Mouse (Mus musculus): Measurements from ENCODE around the gene Rnf141. TPM values are rescaled to one million over a fixed set of nuclear protein-coding genes. Genes with fewer than 3 reads are reported as not detected.

Rnf141 gene
- polyA plus RNA-seq, 1 experiment from 2014 or later, result 18.5 TPM

- Histone ChIP-seq H3K36me3 (no peaks in the 10 kb centered on the region), H3K4me3 (no peak overlapping the region), H3K4me2 (replicated peaks) (no peak overlapping the region), H3K4me1 (peaks cover 7% of the 10 kb centered on the region; the same call in 1 of the 2 replicates), H3K9me3 (no peaks in the 10 kb centered on the region), H3K27me3 (no peaks in the 10 kb centered on the region), H3K27ac (no peak overlapping the region), H3K9ac (no peak overlapping the region)
- 65% methylated on average over 1 of the region's 1 CpGs for WGBS
- ATAC-seq (ENCODE audit: low FRiP score, low read depth), result no peak
Observed at GRCm38 (mm10) chr7:110855604-110856003, 11.3 kb upstream of the Rnf141 start.

DNA sequence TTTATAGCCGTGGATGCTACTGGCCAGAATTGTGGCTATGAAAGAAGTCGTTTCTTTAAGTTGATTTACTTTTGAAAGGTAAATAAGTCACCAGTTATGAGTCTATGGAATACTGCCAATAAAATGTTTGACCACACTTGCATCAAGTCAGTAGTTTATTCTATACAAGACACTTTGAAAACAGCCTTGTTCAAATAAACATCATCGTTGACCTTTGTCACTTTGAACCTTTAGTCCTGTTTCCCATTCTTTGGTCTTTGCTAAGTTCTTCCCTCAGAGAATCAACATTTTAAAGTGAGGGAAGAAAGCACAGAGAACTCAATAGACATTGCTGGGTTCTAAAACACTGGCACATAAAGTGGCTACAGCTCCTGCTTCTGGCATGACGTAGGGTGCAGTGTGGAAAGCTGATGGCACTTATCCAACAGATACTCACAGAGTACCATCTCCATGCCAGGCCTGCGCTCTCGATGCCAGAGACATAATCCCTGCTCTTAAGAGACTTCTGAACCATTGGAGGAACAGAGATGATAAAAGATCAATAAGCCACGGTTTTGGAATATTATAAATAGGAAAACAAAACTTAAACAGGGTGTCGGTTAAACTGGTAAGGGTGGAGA, 10.8 kb upstream of the Rnf141 start:
- no peak for ATAC-seq (ENCODE audit: low FRiP score, low read depth)
- Histone ChIP-seq H3K27me3 (no peaks in the 10 kb centered on the region), H3K9me3 (no peaks in the 10 kb centered on the region), H3K9ac (no peak overlapping the region), H3K4me2 (replicated peaks) (no peak overlapping the region), H3K4me1 (peaks cover 7% of the 10 kb centered on the region; the same call in 1 of the 2 replicates), H3K36me3 (no peaks in the 10 kb centered on the region), H3K27ac (no peak overlapping the region), H3K4me3 (no peak overlapping the region)
- WGBS, result 79% methylated on average over 8 of the region's 8 CpGs

- H3K9me3 ChIP-seq, result no peaks in the 10 kb centered on the region
- no peak overlapping the region for H3K9ac ChIP-seq
- no peak overlapping the region for H3K4me3 ChIP-seq
- WGBS, result 56% methylated on average over 3 of the region's 3 CpGs
- no peak overlapping the region for H3K27ac ChIP-seq
- H3K4me1 ChIP-seq, result peaks cover 7% of the 10 kb centered on the region; the same call in 1 of the 2 replicates
- no peaks in the 10 kb centered on the region for H3K36me3 ChIP-seq
- H3K4me2 ChIP-seq (replicated peaks), result no peak overlapping the region
- no peak for ATAC-seq (ENCODE audit: low FRiP score, low read depth)
- H3K27me3 ChIP-seq, result no peaks in the 10 kb centered on the region
Observed at GRCm38 (mm10) chr7:110854519-110854918, 10.3 kb upstream of the Rnf141 start.

DNA sequence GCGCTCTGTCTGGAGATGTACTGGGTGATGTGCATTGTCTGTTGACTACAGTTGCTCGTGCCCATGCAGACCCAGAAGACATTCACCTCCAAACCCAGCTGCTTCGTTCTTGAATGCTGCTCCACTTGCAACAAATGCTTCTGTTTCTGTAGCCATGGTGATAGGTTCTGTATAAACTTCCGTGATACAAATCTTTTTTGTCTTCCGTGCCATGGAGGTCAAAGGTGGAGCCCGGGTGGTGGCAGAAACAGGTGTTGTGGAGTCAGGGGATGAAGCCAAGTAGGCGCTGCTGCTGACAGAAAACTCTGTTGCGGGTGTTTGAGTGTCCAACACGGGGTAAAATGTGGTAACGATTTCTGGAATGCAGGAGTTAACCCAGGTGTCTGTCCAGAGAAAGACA, 9.4 kb upstream of the Rnf141 start:
- no peaks in the 10 kb centered on the region for H3K36me3 ChIP-seq
- ATAC-seq (ENCODE audit: low FRiP score, low read depth), result no peak
- no peak overlapping the region for H3K4me3 ChIP-seq
- no peak overlapping the region for H3K4me2 ChIP-seq (replicated peaks)
- H3K9me3 ChIP-seq, result no peaks in the 10 kb centered on the region
- no peak overlapping the region for H3K9ac ChIP-seq
- WGBS, result 67% methylated on average over 10 of the region's 10 CpGs
- H3K27ac ChIP-seq, result no peak overlapping the region
- H3K27me3 ChIP-seq, result no peaks in the 10 kb centered on the region
- peaks cover 7% of the 10 kb centered on the region; the same call in 1 of the 2 replicates for H3K4me1 ChIP-seq

DNA sequence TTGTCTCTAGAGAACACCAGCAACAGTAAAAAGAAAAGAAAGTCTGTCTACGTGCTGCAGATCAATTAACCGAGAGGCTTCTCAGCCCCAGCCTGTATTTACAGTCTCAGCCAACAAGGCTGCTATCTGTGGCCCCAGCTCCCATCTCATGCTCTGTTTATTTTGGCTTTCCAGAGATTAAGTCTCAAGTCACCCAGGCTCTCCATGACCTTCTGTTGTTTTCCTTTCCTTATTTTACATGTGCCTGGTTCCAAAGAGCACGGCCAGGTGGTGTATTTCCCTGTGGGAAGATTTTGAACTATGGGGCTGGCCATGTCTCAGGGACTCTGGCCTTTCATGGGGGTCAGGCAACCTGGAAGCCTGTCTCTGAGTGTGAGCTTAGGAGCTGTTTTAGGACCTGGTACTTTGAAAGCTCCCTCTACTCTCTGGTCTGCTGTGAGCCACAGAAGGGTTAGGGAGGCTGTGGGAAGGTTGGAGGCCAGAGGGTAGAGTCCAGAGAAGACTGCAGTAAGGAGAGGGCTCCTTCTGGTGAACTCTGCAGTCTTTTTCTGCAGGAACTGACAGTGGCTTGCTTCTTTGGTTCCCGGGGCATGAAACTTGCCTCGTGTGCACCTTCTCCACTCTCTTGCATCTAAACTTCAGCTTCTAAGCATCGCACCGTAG, 7.4 kb upstream of the Rnf141 start:
- H3K4me3 ChIP-seq, result no peak overlapping the region
- no peaks in the 10 kb centered on the region for H3K27me3 ChIP-seq
- H3K4me2 ChIP-seq (replicated peaks), result no peak overlapping the region
- H3K27ac ChIP-seq, result no peak overlapping the region
- H3K4me1 ChIP-seq, result peaks cover 7% of the 10 kb centered on the region; the same call in 1 of the 2 replicates
- no peak overlapping the region for H3K9ac ChIP-seq
- 61% methylated on average over 7 of the region's 7 CpGs for WGBS
- no peaks in the 10 kb centered on the region for H3K36me3 ChIP-seq
- H3K9me3 ChIP-seq, result no peaks in the 10 kb centered on the region
- no peak for ATAC-seq (ENCODE audit: low FRiP score, low read depth)

DNA sequence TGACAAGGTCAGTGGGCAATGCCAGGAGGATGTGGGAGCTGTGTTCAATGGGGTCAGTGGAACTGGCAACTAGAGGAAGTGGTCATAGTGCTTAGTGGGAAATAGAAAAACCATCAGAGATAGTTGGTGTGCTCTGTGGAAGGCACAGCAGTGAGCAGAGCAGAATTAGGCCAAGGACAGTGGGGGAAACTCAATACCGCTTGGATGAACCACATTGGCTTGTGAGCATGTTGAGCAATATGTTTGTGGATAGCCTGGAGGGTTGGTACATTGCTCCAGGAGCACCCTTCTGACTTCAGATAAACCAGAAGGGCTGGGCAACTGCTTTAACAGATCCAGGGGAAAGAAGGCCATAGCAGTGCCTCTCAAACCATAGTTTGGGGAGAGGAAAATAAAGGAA, 4.1 kb upstream of the Rnf141 start:
- Histone ChIP-seq H3K9me3 (peaks cover 3% of the 10 kb centered on the region; the same call in 1 of the 2 replicates), H3K4me3 (no peak overlapping the region), H3K27me3 (no peaks in the 10 kb centered on the region), H3K36me3 (no peaks in the 10 kb centered on the region), H3K4me1 (peaks cover 11% of the 10 kb centered on the region; the same call in 1 of the 2 replicates), H3K27ac (no peak overlapping the region), H3K9ac (no peak overlapping the region), H3K4me2 (replicated peaks) (no peak overlapping the region)
- ATAC-seq (ENCODE audit: low FRiP score, low read depth), result no peak
- 82% methylated on average over 1 of the region's 1 CpGs for WGBS

GRCm38 (mm10) chr7:110847321-110847720, 3.1 kb upstream of the Rnf141 start:
- Histone ChIP-seq H3K4me3 (no peak overlapping the region), H3K36me3 (no peaks in the 10 kb centered on the region), H3K27ac (no peak overlapping the region), H3K4me2 (replicated peaks) (no peak overlapping the region), H3K9me3 (peaks cover 3% of the 10 kb centered on the region; the same call in 1 of the 2 replicates), H3K9ac (no peak overlapping the region), H3K4me1 (peaks cover 13% of the 10 kb centered on the region; the same call in 1 of the 2 replicates), H3K27me3 (no peaks in the 10 kb centered on the region)
- 78% methylated on average over 2 of the region's 2 CpGs for WGBS
- no peak for ATAC-seq (ENCODE audit: low FRiP score, low read depth)

DNA sequence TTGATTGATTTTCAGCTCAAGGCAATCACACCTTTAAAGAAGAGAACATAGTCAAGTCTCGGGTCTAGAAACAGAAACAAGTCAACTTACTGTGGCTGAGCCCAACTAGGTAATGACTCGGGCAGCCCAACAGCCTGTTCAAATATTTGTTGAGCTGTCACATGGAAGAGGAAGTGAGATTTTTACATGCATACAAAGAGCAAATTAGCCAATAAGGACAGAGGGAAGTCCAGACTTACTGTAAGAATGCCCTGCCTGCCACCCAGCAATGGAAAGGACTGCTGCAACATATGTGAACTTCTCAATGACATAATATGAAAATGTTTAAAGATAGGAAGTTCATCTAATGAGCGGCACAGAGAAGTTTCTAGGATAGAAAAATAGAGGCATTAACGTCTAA, 3.9 kb downstream of the Rnf141 start:
- Histone ChIP-seq H3K36me3 (0 out of 2 replicates have a peak, but pooled peaks cover 4% of the 10 kb centered on the region), H3K4me2 (replicated peaks) (no peak overlapping the region), H3K9ac (no peak overlapping the region), H3K27ac (no peak overlapping the region), H3K27me3 (no peaks in the 10 kb centered on the region), H3K9me3 (no peaks in the 10 kb centered on the region), H3K4me3 (no peak overlapping the region), H3K4me1 (peaks cover 6% of the 10 kb centered on the region; the same call in 1 of the 2 replicates)
- ATAC-seq (ENCODE audit: low FRiP score, low read depth), result no peak
- WGBS, result 69% methylated on average over 4 of the region's 4 CpGs

DNA sequence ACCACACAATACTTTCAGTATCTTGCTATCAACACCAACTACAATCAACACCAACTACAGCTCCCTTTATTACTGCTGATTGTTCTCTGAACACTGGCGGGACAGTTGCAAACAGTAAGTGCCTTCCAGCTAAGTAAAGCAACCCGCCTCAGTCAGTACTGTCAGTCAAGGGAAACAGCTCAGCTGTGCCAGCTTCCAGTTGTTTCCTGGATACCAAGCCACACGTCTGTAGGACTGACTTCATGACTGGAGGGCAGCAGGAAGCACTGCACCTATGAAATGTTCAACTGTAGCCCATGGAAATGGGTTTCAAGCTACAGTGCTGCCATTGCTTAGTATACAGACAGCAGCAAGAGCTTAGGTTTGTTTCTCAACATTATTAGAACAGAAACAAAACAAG, 9.7 kb downstream of the Rnf141 start:
- Histone ChIP-seq H3K36me3 (peaks cover 23% of the 10 kb centered on the region), H3K4me3 (no peak overlapping the region), H3K9me3 (no peaks in the 10 kb centered on the region), H3K4me1 (no peaks in the 10 kb centered on the region), H3K27me3 (no peaks in the 10 kb centered on the region), H3K27ac (no peak overlapping the region), H3K9ac (no peak overlapping the region), H3K4me2 (replicated peaks) (no peak overlapping the region)
- WGBS, result 56% methylated on average over 3 of the region's 3 CpGs
- ATAC-seq (ENCODE audit: low FRiP score, low read depth), result no peak

DNA sequence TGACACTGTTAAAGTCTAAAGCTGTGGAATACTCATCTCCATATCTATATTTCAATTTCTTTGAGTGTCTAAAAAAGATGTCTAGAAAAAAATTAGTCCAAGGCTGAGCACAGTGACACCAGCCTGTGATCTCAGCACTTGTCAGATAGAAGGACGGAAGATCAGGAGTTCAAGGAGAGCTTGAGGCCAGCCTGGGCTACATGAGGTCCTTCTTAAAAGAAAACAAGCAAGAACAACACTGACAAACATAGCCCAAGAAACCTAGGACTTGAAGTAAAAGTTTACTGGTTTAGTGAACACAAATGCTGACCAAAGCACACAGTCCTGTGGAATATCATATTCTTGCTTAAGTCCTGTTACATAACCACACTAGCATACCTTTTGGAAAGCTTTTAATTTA, 10.2 kb downstream of the Rnf141 start:
- Histone ChIP-seq H3K4me2 (replicated peaks) (no peak overlapping the region), H3K9me3 (no peaks in the 10 kb centered on the region), H3K9ac (no peak overlapping the region), H3K27me3 (no peaks in the 10 kb centered on the region), H3K4me1 (no peaks in the 10 kb centered on the region), H3K4me3 (no peak overlapping the region), H3K27ac (no peak overlapping the region), H3K36me3 (peaks cover 26% of the 10 kb centered on the region)
- no peak for ATAC-seq (ENCODE audit: low FRiP score, low read depth)
- WGBS, result 95% methylated on average over 1 of the region's 1 CpGs

GRCm38 (mm10) chr7:110833024-110833423, 11.2 kb downstream of the Rnf141 start:
- Histone ChIP-seq H3K4me1 (no peaks in the 10 kb centered on the region), H3K9ac (no peak overlapping the region), H3K27me3 (no peaks in the 10 kb centered on the region), H3K27ac (no peak overlapping the region), H3K4me3 (no peak overlapping the region), H3K4me2 (replicated peaks) (no peak overlapping the region), H3K36me3 (peaks cover 32% of the 10 kb centered on the region), H3K9me3 (no peaks in the 10 kb centered on the region)
- no peak for ATAC-seq (ENCODE audit: low FRiP score, low read depth)
- 97% methylated on average over 1 of the region's 1 CpGs for WGBS

- Histone ChIP-seq H3K4me1 (peaks cover 22% of the 10 kb centered on the region), H3K36me3 (peaks cover 30% of the 10 kb centered on the region), H3K27ac (no peak overlapping the region), H3K27me3 (no peaks in the 10 kb centered on the region), H3K9ac (no peak overlapping the region), H3K4me2 (replicated peaks) (no peak overlapping the region), H3K4me3 (no peak overlapping the region), H3K9me3 (no peaks in the 10 kb centered on the region)
- no peak for ATAC-seq (ENCODE audit: low FRiP score, low read depth)
- 81% methylated on average over 8 of the region's 8 CpGs for WGBS
Observed at GRCm38 (mm10) chr7:110823995-110824953, 20.0 kb downstream of the Rnf141 start.

Data from limb, embryonic 13.5 days (tissue).